9 mouse cellular contexts compared by ENCODE assay signal in the genomic region with DNA sequence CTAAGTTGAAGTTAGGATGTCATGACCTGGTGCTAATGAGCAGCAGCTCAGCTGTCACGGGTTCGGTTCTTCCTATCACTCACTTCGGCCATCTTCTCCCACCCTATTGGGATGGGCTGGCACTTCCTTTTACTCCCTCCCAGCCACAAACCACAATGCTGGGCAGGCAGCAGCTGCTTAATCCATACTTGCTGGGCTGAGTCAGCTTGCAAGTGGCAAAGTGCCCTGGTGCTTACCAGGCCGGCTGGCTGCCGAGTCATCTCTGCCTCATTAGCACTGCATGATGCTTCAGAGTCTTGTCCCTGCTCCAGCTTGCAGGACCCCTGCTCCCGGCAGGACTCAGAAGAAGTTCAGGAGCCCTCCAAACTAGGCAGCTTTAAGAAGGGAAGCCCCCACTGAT. TPM values are rescaled to one million over a fixed set of nuclear protein-coding genes. Genes with fewer than 3 reads are reported as not detected.
DNase-seq lines count a peak whose midpoint lies in the region; ATAC-seq lines count a peak whose summit lies in the region.
"Had no signal": no experiment of that assay in that cellular context is flagged by ENCODE, and none has a peak within 500 bp of the region (broad histone marks: within the 10 kb centered on the region; RNA-seq: fewer than 3 reads in every experiment).

No protein-coding gene starts in this region.

- H3K27me3 ChIP-seq in forebrain, embryonic 14.5 days (replicated peaks; ENCODE audit: control insufficient read depth, insufficient read depth, low read length) = no peaks in the 10 kb centered on the region
- H3K27me3 ChIP-seq in forebrain, embryonic 15.5 days = no peaks in the 10 kb centered on the region
- H3K27me3 ChIP-seq in intestine, embryonic 15.5 days (replicated peaks) = no peaks in the 10 kb centered on the region
- H3K27me3 ChIP-seq in heart, embryonic 12.5 days (replicated peaks) = no peaks in the 10 kb centered on the region
- H3K27me3 ChIP-seq: limb, embryonic 13.5 days had no signal

- H3K4me1 ChIP-seq in forebrain, embryonic 14.5 days (ENCODE audit: control insufficient read depth, insufficient read depth, low read length) = no peaks in the 10 kb centered on the region; the same call in 1 of the 2 replicates
- H3K4me1 ChIP-seq in forebrain, embryonic 15.5 days = peaks cover 6% of the 10 kb centered on the region
- peaks cover 17% of the 10 kb centered on the region for H3K4me1 ChIP-seq in intestine, embryonic 15.5 days (replicated peaks)
- peaks cover 22% of the 10 kb centered on the region for H3K4me1 ChIP-seq in heart, embryonic 12.5 days (replicated peaks)

- peak; percentile 48 for DNase-seq in forebrain, embryonic 14.5 days (ENCODE audit: low spot score)
- DNase-seq in NIH3T3 (ENCODE audit: low read depth) = peak; percentile 96
- peak; percentile 56 for DNase-seq in gastrocnemius, postnatal 25 days
- no peak for DNase-seq in embryo, embryonic 10.5 days (ENCODE audit: low spot score)

- H3K36me3 ChIP-seq in forebrain, embryonic 14.5 days (ENCODE audit: control insufficient read depth, insufficient read depth, low read length) = no peaks in the 10 kb centered on the region
- no peaks in the 10 kb centered on the region for H3K36me3 ChIP-seq in forebrain, embryonic 15.5 days
- H3K36me3 ChIP-seq in intestine, embryonic 15.5 days = no peaks in the 10 kb centered on the region
- H3K36me3 ChIP-seq in heart, embryonic 12.5 days = no peaks in the 10 kb centered on the region
- H3K36me3 ChIP-seq: limb, embryonic 13.5 days had no signal

- H3K9ac ChIP-seq in forebrain, embryonic 14.5 days (ENCODE audit: low read length) = no peak overlapping the region
- no peak overlapping the region for H3K9ac ChIP-seq in forebrain, embryonic 15.5 days (replicated peaks)
- H3K9ac ChIP-seq in intestine, embryonic 15.5 days = no peak overlapping the region
- H3K9ac ChIP-seq in heart, embryonic 12.5 days = no peak overlapping the region
- H3K9ac ChIP-seq: limb, embryonic 13.5 days had no signal

- H3K9me3 ChIP-seq in forebrain, embryonic 14.5 days (replicated peaks; ENCODE audit: control insufficient read depth, low read length) = no peaks in the 10 kb centered on the region
- no peaks in the 10 kb centered on the region for H3K9me3 ChIP-seq in forebrain, embryonic 15.5 days
- H3K9me3 ChIP-seq in intestine, embryonic 15.5 days = no peaks in the 10 kb centered on the region
- no peaks in the 10 kb centered on the region for H3K9me3 ChIP-seq in heart, embryonic 12.5 days (replicated peaks)
- H3K9me3 ChIP-seq: limb, embryonic 13.5 days had no signal

- H3K4me3 ChIP-seq in forebrain, embryonic 14.5 days (ENCODE audit: low read depth, low read length) = no peak overlapping the region
- H3K4me3 ChIP-seq in forebrain, embryonic 15.5 days = no peak overlapping the region
- H3K4me3 ChIP-seq in intestine, embryonic 15.5 days (replicated peaks) = no peak overlapping the region
- H3K4me3 ChIP-seq in heart, embryonic 12.5 days = no peak overlapping the region
- H3K4me3 ChIP-seq: limb, embryonic 13.5 days had no signal

- ATAC-seq in forebrain, embryonic 14.5 days = 0 out of 2 replicates have a peak, but pooled peaks have one; percentile 23
- no peak; the same call in 1 of the 2 replicates for ATAC-seq in forebrain, embryonic 15.5 days (replicated peaks)
- ATAC-seq in megakaryocyte-erythroid progenitor cell, adult 5-6 weeks (replicated peaks; ENCODE audit: low FRiP score, low TSS enrichment, poor library complexity, severe bottlenecking) = 0 out of 2 replicates have a peak, but pooled peaks have one; percentile 42
- no peak for ATAC-seq in intestine, embryonic 15.5 days
- no peak for ATAC-seq in heart, embryonic 12.5 days (ENCODE audit: insufficient number of reproducible peaks, low FRiP score)

- WGBS in forebrain, embryonic 14.5 days = 61% methylated on average over 6 of the region's 6 CpGs
- WGBS in forebrain, embryonic 15.5 days = 61% methylated on average over 6 of the region's 6 CpGs
- 83% methylated on average over 6 of the region's 6 CpGs for WGBS in intestine, embryonic 15.5 days
- WGBS in heart, embryonic 12.5 days = 66% methylated on average over 6 of the region's 6 CpGs

- H3K27ac ChIP-seq in forebrain, embryonic 14.5 days (ENCODE audit: low read depth, low read length) = no peak overlapping the region
- no peak overlapping the region for H3K27ac ChIP-seq in forebrain, embryonic 15.5 days (replicated peaks)
- no peak overlapping the region for H3K27ac ChIP-seq in intestine, embryonic 15.5 days
- H3K27ac ChIP-seq in heart, embryonic 12.5 days (ENCODE audit: poor library complexity, severe bottlenecking) = no peak overlapping the region
- H3K27ac ChIP-seq: limb, embryonic 13.5 days had no signal

- H3K4me2 ChIP-seq in forebrain, embryonic 14.5 days (ENCODE audit: low read length) = no peak overlapping the region
- no peak overlapping the region for H3K4me2 ChIP-seq in forebrain, embryonic 15.5 days (replicated peaks)
- no peak overlapping the region for H3K4me2 ChIP-seq in intestine, embryonic 15.5 days (replicated peaks)
- no peak overlapping the region for H3K4me2 ChIP-seq in heart, embryonic 12.5 days
- H3K4me2 ChIP-seq: limb, embryonic 13.5 days had no signal

RNA-seq across cellular contexts. Expression of a gene that starts 49.2 kb away (rescaled TPM):
- polyA plus RNA-seq in forebrain, embryonic 14.5 days (2014; fragmentation: Nextera tagmentation; extraction: Ambion mirVana) = 74.4 and 94.6 TPM in 2 replicates
- polyA plus RNA-seq in forebrain, embryonic 15.5 days (2015; fragmentation: Nextera tagmentation; extraction: Ambion mirVana) = 73.8 and 77.6 TPM in 2 replicates
- total RNA-seq in gastrocnemius, postnatal 25 days (2021) = 10 to 100 TPM; 42.1 to 43.0 TPM
- 4.2 and 5.1 TPM in 2 replicates for total RNA-seq in megakaryocyte-erythroid progenitor cell, adult 5-6 weeks (2014; fragmentation: Nextera tagmentation)
- 23.1 TPM in 2 replicates for total RNA-seq in megakaryocyte-erythroid progenitor cell, adult 5-6 weeks (2017)
- 32.2 and 32.4 TPM in 2 replicates for polyA plus RNA-seq in intestine, embryonic 15.5 days (2015; fragmentation: Nextera tagmentation; extraction: Ambion mirVana)
- polyA plus RNA-seq in heart, embryonic 12.5 days (2016; fragmentation: Nextera tagmentation; extraction: Ambion mirVana) = 52.9 and 55.1 TPM in 2 replicates

Comparison
In these comparisons a context has a peak if more than half of its experiments do, and no peak if none do; other contexts are left out.
1. ATAC-seq: peak in forebrain, embryonic 14.5 days (single experiment) and megakaryocyte-erythroid progenitor cell, adult 5-6 weeks (single experiment); none in forebrain, embryonic 15.5 days (single experiment), intestine, embryonic 15.5 days (single experiment) and heart, embryonic 12.5 days (single experiment).